Mouse (Mus musculus): ENCODE results near the gene Rela. TPM values are rescaled to one million over a fixed set of nuclear protein-coding genes. Genes with fewer than 3 reads are reported as not detected.

Rela gene
- 43.2 and 43.9 TPM in 2 replicates for polyA plus RNA-seq (2015; fragmentation: Nextera tagmentation; extraction: Ambion mirVana)

GRCm38 (mm10) chr19:5637069-5638047 lies at the start of gene Rela:
Gene Rela, plus strand, starts transcription at chr19:5637483.
- under 1% methylated on average over 107 of the region's 109 CpGs for WGBS
- H3K27me3 ChIP-seq (replicated peaks; ENCODE audit: control insufficient read depth, insufficient read depth, low read length), result no peaks in the 10 kb centered on the region

DNA sequence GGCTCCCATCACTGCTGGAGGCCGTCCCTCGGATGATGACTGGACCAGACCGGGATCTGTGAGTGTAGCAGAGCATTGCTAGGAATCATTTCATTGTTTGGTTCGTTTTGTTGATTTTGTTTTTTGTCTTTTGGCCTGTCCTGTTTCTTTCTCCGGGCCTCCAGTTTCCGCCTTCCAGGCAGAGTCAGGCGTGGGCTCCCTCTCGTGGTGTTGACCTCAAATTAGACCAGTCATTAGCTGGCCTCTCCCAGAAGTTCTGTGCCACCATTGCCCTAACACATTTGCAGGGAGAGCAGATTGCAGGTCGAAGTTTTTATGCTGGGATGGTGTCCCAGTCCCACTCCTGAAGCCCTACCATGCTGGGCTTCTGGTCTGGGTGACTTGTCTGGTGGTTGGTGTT lies 48.1 kb upstream of the Rela start:
- ATAC-seq, result no peak

More at GRCm38 (mm10) chr19:5637069-5638047, at the start of gene Rela:
- peak; percentile 87 for ATAC-seq
- Histone ChIP-seq H3K4me1 (ENCODE audit: control insufficient read depth, insufficient read depth, low read length) (peaks cover 21% of the 10 kb centered on the region), H3K9me3 (ENCODE audit: control insufficient read depth, low read length) (no peaks in the 10 kb centered on the region), H3K4me2 (ENCODE audit: low read depth, low read length) (peak within 1 kb of the TSS; percentile 93), H3K27ac (ENCODE audit: low read length) (peak within 1 kb of the TSS; percentile 92), H3K4me3 (ENCODE audit: low read length) (peak within 1 kb of the TSS; percentile 70), H3K9ac (ENCODE audit: low read depth, low read length) (peak within 1 kb of the TSS; percentile 94), H3K36me3 (ENCODE audit: control insufficient read depth, insufficient read depth, low read length) (peaks cover 12% of the 10 kb centered on the region)

GRCm38 (mm10) chr19:5591888-5592287 lies 45.4 kb upstream of the Rela start:
- WGBS, result 88% methylated on average over 6 of the region's 6 CpGs
- Histone ChIP-seq H3K9ac (ENCODE audit: low read depth, low read length) (no peak overlapping the region), H3K27ac (ENCODE audit: low read length) (no peak overlapping the region), H3K27me3 (replicated peaks; ENCODE audit: control insufficient read depth, insufficient read depth, low read length) (no peaks in the 10 kb centered on the region), H3K36me3 (ENCODE audit: control insufficient read depth, insufficient read depth, low read length) (no peaks in the 10 kb centered on the region), H3K4me3 (ENCODE audit: low read length) (no peak overlapping the region), H3K4me2 (ENCODE audit: low read depth, low read length) (no peak overlapping the region), H3K4me1 (ENCODE audit: control insufficient read depth, insufficient read depth, low read length) (no peaks in the 10 kb centered on the region), H3K9me3 (ENCODE audit: control insufficient read depth, low read length) (no peaks in the 10 kb centered on the region)
- ATAC-seq, result no peak

More for the DNA sequence above, 48.1 kb upstream of the Rela start:
- WGBS, result 76% methylated on average over 9 of the region's 9 CpGs
- Histone ChIP-seq H3K36me3 (ENCODE audit: control insufficient read depth, insufficient read depth, low read length) (no peaks in the 10 kb centered on the region), H3K4me3 (ENCODE audit: low read length) (no peak overlapping the region), H3K4me2 (ENCODE audit: low read depth, low read length) (no peak overlapping the region), H3K9me3 (ENCODE audit: control insufficient read depth, low read length) (no peaks in the 10 kb centered on the region), H3K4me1 (ENCODE audit: control insufficient read depth, insufficient read depth, low read length) (no peaks in the 10 kb centered on the region), H3K9ac (ENCODE audit: low read depth, low read length) (no peak overlapping the region), H3K27ac (ENCODE audit: low read length) (no peak overlapping the region), H3K27me3 (replicated peaks; ENCODE audit: control insufficient read depth, insufficient read depth, low read length) (no peaks in the 10 kb centered on the region)

GRCm38 (mm10) chr19:5599224-5599623 lies 38.1 kb upstream of the Rela start:
- Histone ChIP-seq H3K27me3 (replicated peaks; ENCODE audit: control insufficient read depth, insufficient read depth, low read length) (no peaks in the 10 kb centered on the region), H3K4me1 (ENCODE audit: control insufficient read depth, insufficient read depth, low read length) (peaks cover 18% of the 10 kb centered on the region), H3K4me3 (ENCODE audit: low read length) (no peak overlapping the region), H3K36me3 (ENCODE audit: control insufficient read depth, insufficient read depth, low read length) (peaks cover 9% of the 10 kb centered on the region), H3K9me3 (ENCODE audit: control insufficient read depth, low read length) (no peaks in the 10 kb centered on the region), H3K9ac (ENCODE audit: low read depth, low read length) (no peak overlapping the region), H3K4me2 (ENCODE audit: low read depth, low read length) (no peak overlapping the region), H3K27ac (ENCODE audit: low read length) (no peak overlapping the region)
- whole genome bisulfite sequencing, result 79% methylated on average over 4 of the region's 4 CpGs
- ATAC-seq, result no peak

DNA sequence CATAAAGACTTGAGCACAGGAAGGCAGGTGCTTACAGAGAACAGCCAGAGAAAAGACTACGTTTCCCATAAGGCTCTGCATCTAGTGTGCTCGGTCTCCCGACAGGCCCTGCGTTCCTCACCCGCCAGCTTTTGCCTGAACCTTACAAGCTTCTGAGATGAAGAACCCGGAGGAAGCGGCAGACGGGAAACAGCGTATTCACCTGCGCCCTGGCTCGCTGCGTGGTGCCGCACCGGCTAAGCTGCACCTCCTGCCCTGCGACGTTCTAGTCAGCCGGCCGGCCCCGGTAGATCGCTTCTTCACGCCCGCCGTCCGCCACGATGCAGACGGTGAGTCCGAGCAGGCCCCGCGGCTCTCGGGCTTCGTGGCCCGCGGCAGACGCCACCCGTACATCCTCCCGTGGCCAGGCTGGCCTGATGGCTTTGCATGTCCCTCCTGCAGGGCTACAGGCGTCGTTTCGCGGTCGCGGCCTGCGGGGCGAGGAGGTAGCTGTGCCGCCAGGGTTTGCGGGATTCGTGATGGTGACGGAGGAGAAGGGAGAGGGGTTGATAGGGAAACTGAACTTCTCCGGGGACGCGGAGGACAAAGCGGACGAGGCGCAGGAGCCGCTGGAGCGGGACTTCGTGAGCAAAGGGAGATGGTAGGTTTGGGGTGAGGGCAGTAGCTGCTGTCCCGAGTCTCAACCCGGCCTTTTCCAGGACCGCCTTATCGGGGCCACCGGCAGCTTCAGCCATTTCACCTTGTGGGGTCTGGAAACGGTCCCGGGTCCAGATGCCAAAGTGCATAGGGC lies 35.3 kb upstream of the Rela start, which contains the start of gene Rnaseh2c:
Rnaseh2c (plus strand) TSS at position 122 of the 790 bp plus-strand sequence.
- peak; percentile 91 for ATAC-seq
- no peaks in the 10 kb centered on the region for H3K9me3 ChIP-seq (ENCODE audit: control insufficient read depth, low read length)
- H3K4me2 ChIP-seq (ENCODE audit: low read depth, low read length), result peak within 1 kb of the TSS; percentile 92
- H3K27me3 ChIP-seq (replicated peaks; ENCODE audit: control insufficient read depth, insufficient read depth, low read length), result no peaks in the 10 kb centered on the region
- under 1% methylated on average over 64 of the region's 64 CpGs for WGBS
- peaks cover 21% of the 10 kb centered on the region for H3K4me1 ChIP-seq (ENCODE audit: control insufficient read depth, insufficient read depth, low read length)
- H3K36me3 ChIP-seq (ENCODE audit: control insufficient read depth, insufficient read depth, low read length), result peaks cover 22% of the 10 kb centered on the region
- H3K4me3 ChIP-seq (ENCODE audit: low read length), result peak within 1 kb of the TSS; percentile 75
- H3K9ac ChIP-seq (ENCODE audit: low read depth, low read length), result peak within 1 kb of the TSS; percentile 96
- H3K27ac ChIP-seq (ENCODE audit: low read length), result peak within 1 kb of the TSS; percentile 86

DNA sequence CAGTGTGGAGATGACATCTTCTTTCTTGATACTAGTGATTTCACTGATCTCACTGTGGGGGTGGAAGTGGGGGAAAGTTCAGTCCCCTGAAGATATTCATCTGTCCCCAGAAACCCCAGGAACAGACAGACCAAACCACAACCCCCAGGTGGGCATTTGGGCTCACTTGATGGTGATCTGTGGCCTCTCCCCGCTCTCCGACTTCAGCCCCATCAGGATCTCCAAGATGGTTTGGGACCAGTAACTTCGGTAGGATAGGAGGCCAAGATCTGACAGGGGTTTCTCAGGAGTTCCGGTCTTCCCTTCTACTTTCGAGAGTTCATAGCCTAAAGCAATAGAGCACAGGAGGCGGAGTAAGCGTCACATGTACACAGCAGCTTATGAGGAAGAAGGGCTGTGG lies 33.6 kb upstream of the Rela start:
- Histone ChIP-seq H3K4me1 (ENCODE audit: control insufficient read depth, insufficient read depth, low read length) (peaks cover 26% of the 10 kb centered on the region), H3K27ac (ENCODE audit: low read length) (no peak overlapping the region), H3K9ac (ENCODE audit: low read depth, low read length) (no peak overlapping the region), H3K27me3 (replicated peaks; ENCODE audit: control insufficient read depth, insufficient read depth, low read length) (no peaks in the 10 kb centered on the region), H3K36me3 (ENCODE audit: control insufficient read depth, insufficient read depth, low read length) (peaks cover 30% of the 10 kb centered on the region), H3K4me3 (ENCODE audit: low read length) (no peak overlapping the region), H3K9me3 (ENCODE audit: control insufficient read depth, low read length) (no peaks in the 10 kb centered on the region), H3K4me2 (ENCODE audit: low read depth, low read length) (no peak overlapping the region)
- ATAC-seq, result no peak
- 87% methylated on average over 7 of the region's 7 CpGs for WGBS

DNA sequence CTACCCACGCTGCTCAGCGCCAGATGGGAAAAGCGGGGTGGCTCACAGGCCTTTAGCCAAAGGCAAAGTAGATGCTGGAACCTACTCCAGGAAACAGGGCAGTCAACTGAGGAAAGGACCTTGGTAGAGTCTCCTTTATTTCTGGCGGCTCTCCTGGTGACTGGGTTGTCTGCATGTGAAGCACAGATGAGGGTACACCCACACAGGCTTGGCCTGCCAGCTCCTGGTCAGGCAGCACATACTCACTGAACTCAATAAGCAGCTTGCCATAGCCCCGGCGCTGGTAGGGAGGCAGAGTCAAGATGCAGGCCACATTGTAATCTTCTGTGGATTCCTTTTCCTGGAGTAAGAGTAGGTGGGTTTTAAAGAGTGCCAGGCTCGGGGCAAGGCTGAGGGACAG lies 32.2 kb upstream of the Rela start:
- H3K4me1 ChIP-seq (ENCODE audit: control insufficient read depth, insufficient read depth, low read length), result peaks cover 30% of the 10 kb centered on the region
- H3K4me2 ChIP-seq (ENCODE audit: low read depth, low read length), result no peak overlapping the region
- whole genome bisulfite sequencing, result 90% methylated on average over 7 of the region's 7 CpGs

GRCm38 (mm10) chr19:5606196-5606595 lies 31.1 kb upstream of the Rela start:
- 82% methylated on average over 8 of the region's 8 CpGs for WGBS
- no peak for ATAC-seq
- peaks cover 35% of the 10 kb centered on the region for H3K4me1 ChIP-seq (ENCODE audit: control insufficient read depth, insufficient read depth, low read length)
- no peak overlapping the region for H3K4me2 ChIP-seq (ENCODE audit: low read depth, low read length)
- H3K9me3 ChIP-seq (ENCODE audit: control insufficient read depth, low read length), result no peaks in the 10 kb centered on the region
- no peak overlapping the region for H3K9ac ChIP-seq (ENCODE audit: low read depth, low read length)
- peaks cover 31% of the 10 kb centered on the region for H3K36me3 ChIP-seq (ENCODE audit: control insufficient read depth, insufficient read depth, low read length)
- no peak overlapping the region for H3K4me3 ChIP-seq (ENCODE audit: low read length)
- no peaks in the 10 kb centered on the region for H3K27me3 ChIP-seq (replicated peaks; ENCODE audit: control insufficient read depth, insufficient read depth, low read length)
- no peak overlapping the region for H3K27ac ChIP-seq (ENCODE audit: low read length)

More for the DNA sequence above, 32.2 kb upstream of the Rela start:
- H3K27ac ChIP-seq (ENCODE audit: low read length), result no peak overlapping the region
- no peak for ATAC-seq
- H3K27me3 ChIP-seq (replicated peaks; ENCODE audit: control insufficient read depth, insufficient read depth, low read length), result no peaks in the 10 kb centered on the region
- H3K4me3 ChIP-seq (ENCODE audit: low read length), result no peak overlapping the region
- H3K36me3 ChIP-seq (ENCODE audit: control insufficient read depth, insufficient read depth, low read length), result peaks cover 31% of the 10 kb centered on the region
- no peaks in the 10 kb centered on the region for H3K9me3 ChIP-seq (ENCODE audit: control insufficient read depth, low read length)
- no peak overlapping the region for H3K9ac ChIP-seq (ENCODE audit: low read depth, low read length)

Data from intestine, embryonic 16.5 days (tissue).